ENCODE assay signal across 8 mouse cellular contexts in genomic region chr15:78927788-78928457, GRCm38 (mm10). TPM values are rescaled to one million over a fixed set of nuclear protein-coding genes. Genes with fewer than 3 reads are reported as not detected.
A peak's percentile ranks its signal among the peaks of the same experiment; 100 is the strongest.
DNase-seq lines count a peak whose midpoint lies in the region; ATAC-seq and TF ChIP-seq lines count a peak whose summit lies in the region.

No protein-coding gene starts in this region.

- H3K36me3 ChIP-seq in hindbrain, embryonic 16.5 days (ENCODE audit: control insufficient read depth, insufficient read depth, low read length), result no peaks in the 10 kb centered on the region
- H3K36me3 ChIP-seq in liver, adult 2 months (ENCODE audit: control insufficient read depth, insufficient read depth, low read length), result no peaks in the 10 kb centered on the region
- H3K36me3 ChIP-seq in midbrain, postnatal 0 days (ENCODE audit: insufficient read depth, low read length), result no peaks in the 10 kb centered on the region

- DNase-seq in ES-CJ7 (ENCODE audit: low read depth, low spot score), result peak; percentile 80
- peak; percentile 61 to 66 for DNase-seq in gastrocnemius, adult 8-10 months (ENCODE audit: low spot score in 2 of 2)
- DNase-seq in liver, adult 2 months (ENCODE audit: extremely low read depth, low read depth, low spot score), result peak; percentile 30
- DNase-seq in midbrain, postnatal 0 days (ENCODE audit: low spot score), result peak; percentile 24
- DNase-seq in spleen, postnatal 14 days (ENCODE audit: low spot score in 2 of 2), result peak; percentile 53 to 63
- no peak for DNase-seq in cerebellum, adult 2 months

- peak; percentile 44; the same call in 1 of the 2 replicates for TF ChIP-seq POLR2A in bone marrow, adult 2 months (IDR thresholded peaks at IDR 0.05; ENCODE audit: borderline replicate concordance, control insufficient read depth, low read depth, low read length)
- TF ChIP-seq POLR2A in liver, adult 2 months (IDR thresholded peaks at IDR 0.05; ENCODE audit: extremely low read depth, insufficient read depth, low read length), result no peak
- no peak for TF ChIP-seq POLR2A in cerebellum, adult 2 months (IDR thresholded peaks at IDR 0.05; ENCODE audit: borderline replicate concordance, insufficient read depth, low read length)

- H3K4me2 ChIP-seq in hindbrain, embryonic 16.5 days (ENCODE audit: low read length), result peak overlapping the region; percentile 69
- H3K4me2 ChIP-seq in midbrain, postnatal 0 days (ENCODE audit: low read depth, low read length, poor library complexity, severe bottlenecking), result peak overlapping the region; percentile 53

- peaks cover 6% of the 10 kb centered on the region for H3K27me3 ChIP-seq in hindbrain, embryonic 16.5 days (replicated peaks; ENCODE audit: control insufficient read depth, insufficient read depth, low read length)
- no peaks in the 10 kb centered on the region for H3K27me3 ChIP-seq in liver, adult 2 months (ENCODE audit: control insufficient read depth, insufficient read depth, low read length)
- peaks cover 9% of the 10 kb centered on the region for H3K27me3 ChIP-seq in midbrain, postnatal 0 days (ENCODE audit: insufficient read depth, low read length)
- H3K27me3 ChIP-seq in cerebellum, adult 2 months (ENCODE audit: control insufficient read depth, insufficient read depth, low read length), result no peaks in the 10 kb centered on the region

- WGBS in bone marrow, adult 2 months, result under 1% methylated on average over 35 of the region's 35 CpGs
- WGBS in hindbrain, embryonic 16.5 days, result under 1% methylated on average over 24 of the region's 35 CpGs
- 5% methylated on average over 29 of the region's 35 CpGs for WGBS in liver, adult 2 months
- WGBS in midbrain, postnatal 0 days, result under 1% methylated on average over 32 of the region's 35 CpGs
- 3% methylated on average over 26 of the region's 35 CpGs for WGBS in cerebellum, adult 2 months

- no peak for TF ChIP-seq CTCF in bone marrow, adult 2 months (IDR thresholded peaks at IDR 0.05; ENCODE audit: control insufficient read depth, insufficient read depth, low read length)
- no peak for TF ChIP-seq CTCF in liver, adult 2 months (IDR thresholded peaks at IDR 0.05; ENCODE audit: low read depth, low read length)
- no peak for TF ChIP-seq CTCF in midbrain, postnatal 0 days (IDR thresholded peaks at IDR 0.05)
- no peak for TF ChIP-seq CTCF in cerebellum, adult 2 months (IDR thresholded peaks at IDR 0.05; ENCODE audit: borderline replicate concordance, insufficient read depth, low read depth, low read length)

- ATAC-seq in hindbrain, embryonic 16.5 days, result no peak
- no peak for ATAC-seq in midbrain, postnatal 0 days (ENCODE audit: low FRiP score)

- peak overlapping the region; percentile 33 for H3K9ac ChIP-seq in hindbrain, embryonic 16.5 days (ENCODE audit: low read depth, low read length)
- H3K9ac ChIP-seq in liver, adult 2 months (ENCODE audit: low read depth, low read length), result peak overlapping the region; percentile 20
- no peak overlapping the region for H3K9ac ChIP-seq in midbrain, postnatal 0 days (replicated peaks; ENCODE audit: low read length, poor library complexity, severe bottlenecking)

- peak overlapping the region; percentile 52 for H3K4me3 ChIP-seq in bone marrow, adult 2 months (replicated peaks; ENCODE audit: control insufficient read depth, low read depth, low read length)
- H3K4me3 ChIP-seq in hindbrain, embryonic 16.5 days (ENCODE audit: low read length), result peak overlapping the region; percentile 38
- peak overlapping the region; percentile 43; the same call in 1 of the 2 replicates for H3K4me3 ChIP-seq in liver, adult 2 months (ENCODE audit: insufficient read depth, low read depth, low read length)
- H3K4me3 ChIP-seq in midbrain, postnatal 0 days (ENCODE audit: low read depth, low read length), result peak overlapping the region; percentile 27
- no peak overlapping the region for H3K4me3 ChIP-seq in cerebellum, adult 2 months (replicated peaks; ENCODE audit: insufficient read depth, low read depth, low read length)

- peaks cover 9% of the 10 kb centered on the region for H3K4me1 ChIP-seq in bone marrow, adult 2 months (ENCODE audit: control insufficient read depth, insufficient read depth, low read length)
- peaks cover 19% of the 10 kb centered on the region for H3K4me1 ChIP-seq in hindbrain, embryonic 16.5 days (ENCODE audit: control insufficient read depth, insufficient read depth, low read depth, low read length)
- peaks cover 11% of the 10 kb centered on the region; the same call in 1 of the 2 replicates for H3K4me1 ChIP-seq in liver, adult 2 months (ENCODE audit: control insufficient read depth, insufficient read depth, low read length)
- H3K4me1 ChIP-seq in midbrain, postnatal 0 days (ENCODE audit: insufficient read depth, low read length), result 0 out of 2 replicates have a peak, but pooled peaks cover 4% of the 10 kb centered on the region
- peaks cover 25% of the 10 kb centered on the region for H3K4me1 ChIP-seq in cerebellum, adult 2 months (ENCODE audit: control insufficient read depth, insufficient read depth, low read length)

- H3K9me3 ChIP-seq in hindbrain, embryonic 16.5 days (ENCODE audit: control insufficient read depth, low read length), result no peaks in the 10 kb centered on the region
- H3K9me3 ChIP-seq in midbrain, postnatal 0 days (ENCODE audit: low read length), result no peaks in the 10 kb centered on the region

- no peaks in the 10 kb centered on the region for H3K79me2 ChIP-seq in liver, adult 2 months (ENCODE audit: control insufficient read depth, insufficient read depth, low read length)

- H3K27ac ChIP-seq in bone marrow, adult 2 months (ENCODE audit: control insufficient read depth, insufficient read depth, low read depth, low read length, poor library complexity), result peak overlapping the region; percentile 85
- H3K27ac ChIP-seq in hindbrain, embryonic 16.5 days (ENCODE audit: low read depth, low read length), result 0 out of 2 replicates have a peak overlapping the region, but pooled peaks have one; percentile 39
- no peak overlapping the region for H3K27ac ChIP-seq in liver, adult 2 months (replicated peaks; ENCODE audit: insufficient read depth, low read depth, low read length)
- no peak overlapping the region; the same call in 1 of the 2 replicates for H3K27ac ChIP-seq in midbrain, postnatal 0 days (ENCODE audit: low read depth, low read length)
- H3K27ac ChIP-seq in cerebellum, adult 2 months (ENCODE audit: insufficient read depth, low read length), result no peak overlapping the region

RNA-seq across cellular contexts. Expression of gene Lgals1, which starts 1.4 kb away (rescaled TPM):
- 75.3 and 222 TPM in 2 replicates for polyA plus RNA-seq in bone marrow, adult 2 months (2011; ENCODE audit: insufficient read depth, insufficient read length, low replicate concordance, missing spikeins)
- total RNA-seq in gastrocnemius, adult 8-10 months (2022), result 100 to 1,000 TPM; 214 to 406 (median 281) TPM
- polyA plus RNA-seq in hindbrain, embryonic 16.5 days (2015; fragmentation: Nextera tagmentation; extraction: Ambion mirVana), result 105 and 169 TPM in 2 replicates
- 23.2 and 31.6 TPM in 2 replicates for total RNA-seq in liver, adult 2 months (2014; rRNA removed)
- polyA plus RNA-seq in liver, adult 2 months (2012; rRNA removed), result 25.2 and 26.9 TPM in 2 replicates
- total RNA-seq in midbrain, postnatal 0 days (2014; rRNA removed), result 35.4 and 46.2 TPM in 2 replicates
- 69.7 and 76.8 TPM in 2 replicates for polyA plus RNA-seq in midbrain, postnatal 0 days (2015; fragmentation: Nextera tagmentation; extraction: Ambion mirVana)
- polyA plus RNA-seq in cerebellum, adult 2 months (2012; rRNA removed), result 64.7 and 71.7 TPM in 2 replicates

RNA-seq across cellular contexts. Expression of gene Nol12, which starts 6.8 kb away (rescaled TPM):
- 14.6 and 30.5 TPM in 2 replicates for polyA plus RNA-seq in bone marrow, adult 2 months (2011; ENCODE audit: insufficient read depth, insufficient read length, low replicate concordance, missing spikeins)
- 10 to 100 TPM; 24.0 to 31.2 (median 28.1) TPM for total RNA-seq in gastrocnemius, adult 8-10 months (2022)
- 63.6 and 68.1 TPM in 2 replicates for polyA plus RNA-seq in hindbrain, embryonic 16.5 days (2015; fragmentation: Nextera tagmentation; extraction: Ambion mirVana)
- total RNA-seq in liver, adult 2 months (2014; rRNA removed), result 4.0 and 5.3 TPM in 2 replicates
- polyA plus RNA-seq in liver, adult 2 months (2012; rRNA removed), result 10.3 and 13.1 TPM in 2 replicates
- total RNA-seq in midbrain, postnatal 0 days (2014; rRNA removed), result 8.1 and 17.1 TPM in 2 replicates
- polyA plus RNA-seq in midbrain, postnatal 0 days (2015; fragmentation: Nextera tagmentation; extraction: Ambion mirVana), result 64.0 and 69.5 TPM in 2 replicates
- 30.7 and 34.4 TPM in 2 replicates for polyA plus RNA-seq in cerebellum, adult 2 months (2012; rRNA removed)

RNA-seq across cellular contexts. Expression of gene Pdxp, which starts 14.2 kb away (rescaled TPM):
- 5.7 and 8.0 TPM in 2 replicates for polyA plus RNA-seq in bone marrow, adult 2 months (2011; ENCODE audit: insufficient read depth, insufficient read length, low replicate concordance, missing spikeins)
- 1 to 10 TPM; 1.7 to 2.7 (median 2.1) TPM for total RNA-seq in gastrocnemius, adult 8-10 months (2022)
- polyA plus RNA-seq in hindbrain, embryonic 16.5 days (2015; fragmentation: Nextera tagmentation; extraction: Ambion mirVana), result 94.7 and 96.9 TPM in 2 replicates
- 0.27 and 0.37 TPM in 2 replicates for total RNA-seq in liver, adult 2 months (2014; rRNA removed)
- 0.62 and 1.2 TPM in 2 replicates for polyA plus RNA-seq in liver, adult 2 months (2012; rRNA removed)
- total RNA-seq in midbrain, postnatal 0 days (2014; rRNA removed), result 350 and 364 TPM in 2 replicates
- polyA plus RNA-seq in midbrain, postnatal 0 days (2015; fragmentation: Nextera tagmentation; extraction: Ambion mirVana), result 171 and 181 TPM in 2 replicates
- polyA plus RNA-seq in cerebellum, adult 2 months (2012; rRNA removed), result 204 and 211 TPM in 2 replicates

RNA-seq across cellular contexts. Expression of gene Triobp, which starts 19.6 kb away (rescaled TPM):
- polyA plus RNA-seq in bone marrow, adult 2 months (2011; ENCODE audit: insufficient read depth, insufficient read length, low replicate concordance, missing spikeins), result 17.0 and 32.9 TPM in 2 replicates
- total RNA-seq in gastrocnemius, adult 8-10 months (2022), result 10 to 100 TPM; 38.3 to 69.6 (median 41.9) TPM
- polyA plus RNA-seq in hindbrain, embryonic 16.5 days (2015; fragmentation: Nextera tagmentation; extraction: Ambion mirVana), result 36.1 and 40.4 TPM in 2 replicates
- total RNA-seq in liver, adult 2 months (2014; rRNA removed), result 11.9 and 14.3 TPM in 2 replicates
- polyA plus RNA-seq in liver, adult 2 months (2012; rRNA removed), result 19.9 and 24.3 TPM in 2 replicates
- total RNA-seq in midbrain, postnatal 0 days (2014; rRNA removed), result 40.0 and 53.3 TPM in 2 replicates
- 24.7 and 28.4 TPM in 2 replicates for polyA plus RNA-seq in midbrain, postnatal 0 days (2015; fragmentation: Nextera tagmentation; extraction: Ambion mirVana)
- polyA plus RNA-seq in cerebellum, adult 2 months (2012; rRNA removed), result 35.3 and 39.4 TPM in 2 replicates

RNA-seq across cellular contexts. Expression of gene Sh3bp1, which starts 28.4 kb away (rescaled TPM):
- polyA plus RNA-seq in bone marrow, adult 2 months (2011; ENCODE audit: insufficient read depth, insufficient read length, low replicate concordance, missing spikeins), result 18.9 and 63.2 TPM in 2 replicates
- total RNA-seq in gastrocnemius, adult 8-10 months (2022), result 1 to 10 TPM in 2 of 4 experiments, under 1 TPM in 2; 0.80 to 1.7 (median 1.2) TPM
- 4.5 and 6.7 TPM in 2 replicates for polyA plus RNA-seq in hindbrain, embryonic 16.5 days (2015; fragmentation: Nextera tagmentation; extraction: Ambion mirVana)
- total RNA-seq in liver, adult 2 months (2014; rRNA removed), result 0.37 and 2.3 TPM in 2 replicates
- 3.7 and 6.0 TPM in 2 replicates for polyA plus RNA-seq in liver, adult 2 months (2012; rRNA removed)
- total RNA-seq in midbrain, postnatal 0 days (2014; rRNA removed), result 4.2 and 4.5 TPM in 2 replicates
- 4.0 and 4.7 TPM in 2 replicates for polyA plus RNA-seq in midbrain, postnatal 0 days (2015; fragmentation: Nextera tagmentation; extraction: Ambion mirVana)
- 25.8 and 28.2 TPM in 2 replicates for polyA plus RNA-seq in cerebellum, adult 2 months (2012; rRNA removed)

Comparison
In these comparisons a context has a peak if more than half of its experiments do, and no peak if none do; other contexts are left out.
1. DNase-seq: peak in ES-CJ7 (single experiment), gastrocnemius, adult 8-10 months (2 of 2), liver, adult 2 months (single experiment), midbrain, postnatal 0 days (single experiment) and spleen, postnatal 14 days (2 of 2); none in cerebellum, adult 2 months (0 of 2).
2. H3K27ac ChIP-seq: peak in bone marrow, adult 2 months (single experiment) and hindbrain, embryonic 16.5 days (single experiment); none in liver, adult 2 months (single experiment), midbrain, postnatal 0 days (single experiment) and cerebellum, adult 2 months (single experiment).
3. RNA of gene Pdxp, which starts 14.2 kb away (polyA plus RNA-seq): 204 to 211 TPM in cerebellum, adult 2 months, 171 to 181 TPM in midbrain, postnatal 0 days and 94.7 to 96.9 TPM in hindbrain, embryonic 16.5 days; 5.7 to 8.0 TPM in bone marrow, adult 2 months and 0.62 to 1.2 TPM in liver, adult 2 months; every median in the first group is over 10 times any median in the second.